Mouse (Mus musculus): Measurements from ENCODE around the gene Rab3gap2.
A peak's percentile ranks its signal among the peaks of the same experiment; 100 is the strongest.

Gene Rab3gap2

DNA sequence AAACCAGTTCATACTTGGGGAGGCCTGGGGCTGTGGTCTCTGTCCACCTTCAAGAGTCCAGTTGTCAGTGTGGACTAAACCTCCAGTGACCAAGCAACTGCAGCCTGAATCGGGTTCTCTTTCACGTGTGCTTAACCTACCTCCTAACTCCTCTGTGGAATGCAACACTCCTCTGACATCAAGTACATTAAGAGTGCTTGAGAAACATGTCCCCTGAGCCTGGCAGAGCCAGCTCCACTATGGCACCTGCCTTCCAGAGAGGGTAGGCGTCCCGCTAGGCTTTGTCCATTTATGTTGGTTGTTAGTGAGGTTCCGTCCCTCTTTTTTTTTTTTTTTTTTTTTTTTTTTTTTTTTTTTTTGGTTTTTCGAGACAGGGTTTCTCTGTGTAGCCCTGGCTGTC, 23.0 kb downstream of the Rab3gap2 start:
- DNase-seq (ENCODE audit: low read depth): no peak

DNA sequence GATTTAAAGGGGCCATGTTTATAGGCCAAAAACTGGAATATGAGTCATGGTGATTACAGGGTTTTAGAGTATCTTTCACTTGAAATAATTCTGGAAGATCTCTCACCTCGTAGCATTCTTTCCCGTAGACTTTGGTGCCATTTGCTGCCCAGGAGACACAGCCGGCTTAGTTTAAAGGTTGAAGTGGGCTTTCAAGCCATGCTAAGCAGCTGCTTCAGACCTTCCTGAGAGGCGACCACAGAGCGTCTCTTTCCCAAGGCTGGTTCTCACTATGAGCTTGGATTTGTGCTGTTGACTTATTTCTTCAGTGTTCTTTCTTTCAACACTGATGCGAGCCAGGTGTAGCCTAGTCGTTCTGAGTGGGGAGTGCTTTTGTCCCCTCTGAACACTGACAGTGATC, 23.8 kb downstream of the Rab3gap2 start:
- no peak for DNase-seq (ENCODE audit: low read depth)

DNA sequence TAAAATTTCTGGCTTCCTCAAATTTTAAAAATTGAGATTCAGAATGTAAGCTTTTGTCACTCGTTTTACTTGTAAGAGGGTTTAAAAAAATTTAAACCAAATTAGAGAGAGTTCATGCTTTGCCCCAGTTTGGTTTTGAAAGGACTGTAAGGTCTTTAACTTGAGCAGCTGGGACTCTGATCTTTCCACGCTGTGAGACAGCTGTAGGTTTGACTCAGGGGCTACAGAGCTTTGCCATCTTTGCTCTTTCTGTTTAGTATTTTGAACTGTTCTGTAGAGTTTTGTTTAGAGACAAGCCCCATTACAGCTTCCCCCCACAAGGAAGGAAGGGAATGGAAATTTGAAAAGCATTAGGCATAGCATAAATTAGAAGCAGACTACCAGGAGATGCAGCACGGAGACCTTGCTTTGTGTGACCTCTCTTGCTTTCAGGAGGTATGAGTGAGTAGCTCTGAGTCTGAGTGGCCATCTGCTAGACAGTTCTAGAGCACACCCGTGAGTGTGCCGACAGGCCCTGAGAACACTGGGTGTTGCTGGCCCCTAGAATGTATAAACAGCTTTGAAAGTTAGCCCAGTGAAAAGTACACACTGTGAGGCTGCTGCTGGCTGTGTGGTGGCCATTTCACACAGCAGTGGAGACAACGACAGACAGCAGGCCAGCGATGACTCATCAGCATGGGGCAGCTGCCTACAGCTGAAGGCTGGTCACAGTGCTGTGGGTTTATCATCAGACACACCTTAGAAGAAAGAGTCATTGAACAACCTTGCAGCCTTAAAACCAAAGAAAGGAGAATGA, 25.7 kb downstream of the Rab3gap2 start:
- peak; percentile 63 for DNase-seq (ENCODE audit: low read depth)

DNA sequence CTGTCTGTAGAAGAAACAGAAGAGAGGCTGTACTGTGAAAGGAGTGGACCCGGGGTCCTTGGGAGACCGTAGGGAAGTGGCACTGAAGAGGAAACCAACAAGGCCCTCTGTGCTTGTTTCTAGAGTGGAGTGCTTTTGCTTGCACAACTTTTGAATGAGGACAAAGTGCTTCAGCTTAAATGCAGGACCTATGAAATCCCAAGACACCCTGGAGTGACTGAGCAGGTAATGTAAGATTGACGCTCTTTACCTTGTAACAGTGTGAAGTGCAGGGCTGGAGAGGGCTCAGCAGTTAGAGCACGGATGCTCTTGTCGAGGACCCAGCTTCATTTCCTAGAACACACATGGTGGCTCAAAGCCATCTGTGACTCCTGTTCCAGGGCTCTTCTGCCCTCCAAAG, 31.9 kb downstream of the Rab3gap2 start:
- DNase-seq (ENCODE audit: low read depth): no peak

DNA sequence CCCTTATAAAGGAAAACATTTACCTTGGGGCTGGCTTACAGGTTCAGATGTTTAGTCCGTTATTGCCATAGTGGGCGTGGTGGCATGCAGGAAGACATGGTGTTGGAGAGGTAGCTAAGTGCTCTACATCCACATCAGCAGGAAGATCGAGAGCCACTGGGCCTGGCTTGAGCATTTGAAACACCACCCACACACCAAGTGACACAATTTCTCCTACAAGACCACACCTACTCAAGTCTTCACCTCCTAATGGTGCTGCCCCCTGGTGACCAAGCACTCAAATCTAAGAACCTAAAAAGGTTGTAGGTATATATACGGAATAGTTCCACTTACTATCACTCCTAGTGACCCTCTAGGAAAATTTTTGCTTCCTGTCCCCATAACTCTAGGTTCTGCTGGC, 32.6 kb downstream of the Rab3gap2 start:
- DNase-seq (ENCODE audit: low read depth): peak; percentile 43

DNA sequence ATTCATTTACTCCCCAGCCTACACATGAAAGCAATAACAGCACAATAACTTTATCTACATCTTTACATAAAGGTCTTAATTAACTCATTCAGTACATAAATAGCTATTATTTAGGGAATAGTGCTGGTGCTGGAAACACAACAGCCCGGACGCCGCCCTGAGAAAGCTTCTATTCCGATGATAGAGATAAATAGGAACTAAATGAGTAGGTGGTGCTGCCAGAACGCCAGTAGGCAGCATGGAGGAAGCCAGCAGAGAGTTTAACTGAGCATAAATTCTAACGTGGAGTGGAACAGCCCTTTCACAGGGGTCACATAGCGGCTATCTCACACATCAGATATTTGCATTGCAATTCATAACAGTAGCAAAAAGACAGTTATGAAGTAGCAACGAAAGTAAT, 39.1 kb downstream of the Rab3gap2 start:
- DNase-seq (ENCODE audit: low read depth): no peak

DNA sequence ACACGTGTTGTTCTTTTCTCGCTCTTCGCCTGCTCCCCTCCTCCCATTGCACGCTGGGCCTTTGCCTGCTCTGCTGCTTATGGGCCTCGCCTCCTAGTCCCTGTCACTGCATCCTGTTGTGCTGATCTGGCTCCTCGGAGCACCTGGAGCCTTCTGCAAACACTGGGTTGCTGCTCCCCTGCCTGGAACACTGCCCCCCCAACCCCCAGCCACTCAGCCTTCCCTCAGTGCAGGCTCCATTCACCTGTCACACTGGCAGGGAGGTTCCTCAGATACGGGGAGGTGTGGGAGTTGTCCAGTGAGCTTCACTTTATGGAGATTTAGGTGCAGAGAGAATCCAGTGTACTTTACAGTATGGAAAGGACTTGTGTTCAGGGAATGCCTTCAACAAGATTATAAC, 41.5 kb downstream of the Rab3gap2 start:
- DNase-seq (ENCODE audit: low read depth): no peak

DNA sequence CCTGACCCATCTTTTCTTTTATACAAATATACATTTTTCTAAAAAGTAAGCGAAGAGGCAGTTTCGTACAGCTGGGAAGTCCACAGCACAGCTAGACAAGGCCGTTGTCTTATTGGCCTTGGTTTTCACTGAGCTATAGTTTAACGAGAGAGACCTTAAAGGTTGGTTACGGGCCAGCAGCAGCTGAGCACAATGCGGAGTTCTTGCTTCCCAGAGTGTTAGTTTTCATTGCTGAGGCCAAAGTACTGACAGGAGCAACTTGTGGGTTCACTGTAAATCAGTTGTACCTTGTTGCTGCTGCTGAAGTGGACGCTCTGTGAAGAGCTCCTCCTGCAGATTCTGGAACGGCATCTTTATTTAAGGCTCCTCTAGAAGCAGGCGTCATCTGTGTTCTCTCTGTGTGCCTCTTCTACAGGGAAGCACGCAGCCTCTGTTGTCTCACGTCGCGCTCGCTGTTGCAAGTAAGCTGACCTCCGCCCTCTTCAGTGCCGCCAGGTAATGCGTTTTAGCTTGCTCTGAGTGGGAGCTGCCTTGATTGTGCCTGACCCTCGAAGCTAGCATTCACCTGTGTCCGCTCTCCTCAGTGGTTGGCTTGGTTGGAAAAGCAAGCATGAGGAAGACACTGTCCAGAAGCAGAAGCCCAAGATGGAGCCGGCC, 43.6 kb downstream of the Rab3gap2 start:
- no peak for DNase-seq (ENCODE audit: low read depth)

DNA sequence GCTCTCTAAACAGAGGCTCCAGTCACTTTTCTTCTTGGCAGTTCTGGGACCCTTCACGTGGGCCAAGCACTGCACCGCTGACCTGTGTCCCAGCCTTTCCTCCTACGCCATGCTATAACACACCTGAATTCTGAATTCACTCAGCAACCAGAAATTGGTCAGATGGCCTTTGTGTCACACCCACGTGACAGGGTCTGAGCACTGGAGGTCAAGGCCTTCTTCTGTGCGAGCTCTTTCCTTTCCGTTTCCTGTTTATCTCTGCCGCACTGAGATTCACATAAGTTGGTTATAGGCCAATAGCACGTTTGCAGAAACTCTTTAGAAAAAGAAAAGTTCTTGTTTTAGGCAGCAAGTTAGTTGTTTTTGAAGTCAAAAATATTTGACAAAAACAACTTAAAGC, 44.8 kb downstream of the Rab3gap2 start:
- DNase-seq (ENCODE audit: low read depth): no peak

DNA sequence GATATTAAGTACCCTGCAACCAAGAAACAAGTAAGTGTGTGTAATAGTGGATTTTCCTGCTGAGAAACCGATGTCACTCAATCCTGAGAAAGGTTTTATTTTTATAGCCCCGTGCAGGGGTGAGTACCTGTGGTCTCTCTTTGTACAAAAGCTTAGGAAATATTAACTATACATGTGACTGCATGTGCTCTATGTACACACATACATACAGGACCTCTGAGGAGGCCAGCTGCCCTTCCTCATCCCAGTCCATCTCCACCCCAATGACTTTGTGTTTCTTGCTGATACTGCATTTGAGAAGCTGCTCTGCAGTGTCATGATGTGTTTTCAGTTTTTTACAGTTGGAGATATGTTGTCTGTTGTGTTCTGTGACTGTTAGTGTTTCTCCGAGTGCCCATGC, 48.4 kb downstream of the Rab3gap2 start:
- no peak for DNase-seq (ENCODE audit: low read depth)

DNA sequence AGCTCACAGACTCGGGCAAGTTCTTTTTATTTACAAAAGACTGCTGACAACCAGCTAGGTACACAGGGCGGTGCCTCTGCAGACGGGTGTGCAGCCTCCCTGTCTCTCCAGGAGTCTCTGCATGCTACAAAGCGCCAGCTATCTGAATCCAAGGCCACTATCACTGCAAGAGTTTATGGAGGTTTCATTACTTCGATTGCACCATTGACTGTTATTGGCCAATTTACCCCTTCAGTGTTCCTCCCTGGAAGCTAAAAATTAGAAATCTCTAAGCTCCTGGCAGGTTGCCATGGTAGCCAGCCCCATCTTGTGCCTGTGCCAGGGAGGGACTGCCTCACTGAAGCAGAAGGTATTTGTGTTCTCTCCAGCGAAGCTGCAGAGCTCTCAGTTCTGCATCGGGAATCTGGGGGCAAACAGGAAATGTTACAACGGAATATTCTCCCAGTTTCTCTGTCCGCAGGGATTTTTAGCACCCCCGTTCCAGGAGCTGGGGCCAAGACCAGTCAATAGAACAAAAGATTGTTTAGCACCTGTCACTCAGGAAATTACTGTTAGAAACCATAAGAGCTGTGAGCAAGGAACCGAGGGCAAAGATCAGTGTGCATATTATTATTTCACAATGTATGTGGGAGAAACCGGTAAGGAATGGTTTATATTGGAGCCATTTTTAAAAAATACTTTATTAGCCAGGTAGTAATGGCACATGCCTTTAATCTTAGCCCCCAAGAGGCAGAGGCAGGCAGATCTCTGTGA, 49.4 kb downstream of the Rab3gap2 start:
- peak; percentile 21 for DNase-seq (ENCODE audit: low read depth)

DNA sequence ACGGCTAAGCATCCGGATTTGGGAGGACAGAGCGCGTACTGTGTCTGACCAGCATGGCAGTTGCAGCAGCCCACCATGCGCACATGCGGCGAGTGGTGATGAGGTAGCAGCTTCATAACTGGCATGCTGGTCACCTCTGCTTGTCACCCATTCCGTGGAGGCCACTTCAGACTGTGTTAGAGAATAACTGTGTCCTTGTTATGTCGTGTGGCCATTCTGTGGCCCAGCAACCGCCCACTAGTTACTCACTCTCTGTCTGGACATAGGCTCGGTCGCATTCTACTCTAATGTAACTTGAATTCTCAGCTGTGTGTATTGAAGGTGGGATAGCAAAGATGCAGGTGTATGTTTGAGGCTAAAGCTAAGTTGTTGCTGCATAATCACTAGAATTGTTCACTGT, 51.4 kb downstream of the Rab3gap2 start:
- DNase-seq (ENCODE audit: low read depth): no peak

DNA sequence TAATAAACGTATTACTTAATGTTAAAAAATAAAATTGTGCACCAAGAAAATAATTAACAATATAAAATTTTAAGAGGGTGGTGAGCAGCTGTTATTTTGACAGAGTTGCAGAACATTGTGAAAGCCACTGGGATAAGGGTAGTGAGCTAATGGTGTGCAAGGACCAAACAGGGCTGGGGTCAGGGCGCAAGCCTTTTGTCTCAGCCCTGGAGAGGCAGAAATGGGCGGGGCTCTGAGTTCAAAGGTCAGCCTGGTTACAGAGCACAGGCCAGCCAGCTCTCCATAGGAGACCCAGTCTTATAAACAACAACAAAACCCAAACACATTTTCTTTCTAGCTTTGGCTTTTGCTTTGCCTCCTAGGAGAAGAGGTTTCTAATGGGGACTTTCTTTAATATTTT, 52.8 kb downstream of the Rab3gap2 start:
- DNase-seq (ENCODE audit: low read depth): no peak

DNA sequence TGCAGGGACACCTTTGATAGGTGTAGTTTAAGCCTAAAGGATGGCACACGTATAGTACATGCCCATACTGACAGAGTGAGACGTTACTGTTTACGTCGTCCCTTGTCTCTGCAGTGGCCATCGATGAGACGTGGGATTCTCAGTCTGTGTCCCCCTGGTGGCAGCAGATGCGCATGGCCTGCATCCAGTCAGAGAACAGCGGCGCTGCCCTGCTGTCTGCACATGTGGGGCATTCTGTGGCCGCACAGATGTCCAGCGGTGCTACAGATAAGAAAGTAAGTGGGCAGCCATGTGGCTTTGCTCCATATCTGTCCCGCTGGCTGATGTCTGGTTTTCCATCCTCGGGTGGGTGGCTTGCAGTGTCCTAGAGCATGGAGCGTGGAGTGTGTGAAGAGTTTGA, 58.6 kb downstream of the Rab3gap2 start:
- peak; percentile 26 for DNase-seq (ENCODE audit: low read depth)

DNA sequence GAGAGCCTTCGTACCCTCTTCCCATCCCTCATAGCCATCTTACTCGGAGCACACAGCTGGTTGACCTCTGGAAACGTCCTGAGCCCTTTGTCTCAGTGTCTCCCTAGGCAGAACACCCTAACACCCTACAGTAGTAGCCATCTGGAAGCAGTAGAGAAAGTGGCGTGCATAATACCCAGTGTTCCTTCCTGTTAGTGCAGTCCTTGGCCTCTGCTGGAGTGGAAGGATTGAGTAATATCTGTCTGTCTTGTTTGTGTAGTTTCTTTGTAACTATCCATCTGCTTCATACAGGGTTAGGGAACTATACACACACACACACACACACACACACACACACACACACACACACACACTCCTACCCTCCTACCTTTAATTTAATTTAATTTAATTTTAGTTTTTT, 64.8 kb downstream of the Rab3gap2 start:
- no peak for DNase-seq (ENCODE audit: low read depth)

DNA sequence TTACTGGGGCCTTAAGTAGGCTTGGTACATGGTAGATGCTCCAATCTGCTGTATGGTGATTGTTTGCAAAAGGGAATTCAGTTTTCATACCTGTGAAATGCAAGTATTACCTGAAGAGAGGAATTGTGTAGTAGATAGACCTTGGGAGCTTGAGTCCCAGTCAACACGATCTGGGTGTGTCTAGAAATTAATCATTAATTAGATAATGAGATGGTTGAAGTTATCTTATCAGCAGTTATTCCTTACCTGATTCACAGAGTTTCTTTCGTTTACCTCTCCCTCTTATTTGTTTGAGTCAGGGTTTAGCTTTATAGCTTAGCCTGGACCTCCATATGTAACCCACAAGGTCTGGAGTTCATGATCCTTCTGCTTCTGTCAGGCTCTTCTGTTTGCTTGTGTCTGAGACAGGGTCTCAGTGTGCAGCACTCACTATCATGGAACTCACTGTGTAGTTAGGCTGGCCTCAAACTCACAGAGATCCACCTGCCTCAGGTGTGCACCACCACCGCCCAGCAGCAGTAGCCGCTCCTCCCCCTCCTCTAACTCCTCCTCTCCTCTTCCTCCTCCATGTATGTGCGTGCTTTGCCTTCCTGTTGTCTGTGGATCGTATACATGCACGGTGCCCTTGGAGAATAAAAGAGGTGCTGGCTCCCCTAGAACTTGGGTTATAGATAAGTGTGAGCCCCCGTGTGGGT, 66.6 kb downstream of the Rab3gap2 start:
- no peak for DNase-seq (ENCODE audit: low read depth)

DNA sequence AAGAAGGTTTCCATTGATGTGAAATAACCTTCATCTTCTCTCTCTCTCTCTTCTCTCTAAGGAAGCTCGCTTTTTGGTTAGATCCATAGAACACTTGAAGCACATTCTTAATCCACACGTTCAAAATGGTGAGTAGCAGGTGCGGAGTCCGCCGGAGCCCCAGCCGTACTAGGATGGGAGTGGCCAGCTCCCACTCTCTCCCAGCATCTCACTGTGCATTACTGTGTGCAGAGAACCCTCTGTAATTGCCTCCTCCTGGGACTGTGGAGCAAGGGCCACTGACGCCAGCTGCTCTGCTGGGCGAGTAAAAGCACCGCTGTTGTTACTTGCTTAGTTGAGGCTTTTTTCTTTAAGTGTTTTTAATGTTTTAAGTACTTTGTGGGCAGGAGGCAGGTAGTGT, 67.5 kb downstream of the Rab3gap2 start:
- DNase-seq (ENCODE audit: low read depth): no peak

DNA sequence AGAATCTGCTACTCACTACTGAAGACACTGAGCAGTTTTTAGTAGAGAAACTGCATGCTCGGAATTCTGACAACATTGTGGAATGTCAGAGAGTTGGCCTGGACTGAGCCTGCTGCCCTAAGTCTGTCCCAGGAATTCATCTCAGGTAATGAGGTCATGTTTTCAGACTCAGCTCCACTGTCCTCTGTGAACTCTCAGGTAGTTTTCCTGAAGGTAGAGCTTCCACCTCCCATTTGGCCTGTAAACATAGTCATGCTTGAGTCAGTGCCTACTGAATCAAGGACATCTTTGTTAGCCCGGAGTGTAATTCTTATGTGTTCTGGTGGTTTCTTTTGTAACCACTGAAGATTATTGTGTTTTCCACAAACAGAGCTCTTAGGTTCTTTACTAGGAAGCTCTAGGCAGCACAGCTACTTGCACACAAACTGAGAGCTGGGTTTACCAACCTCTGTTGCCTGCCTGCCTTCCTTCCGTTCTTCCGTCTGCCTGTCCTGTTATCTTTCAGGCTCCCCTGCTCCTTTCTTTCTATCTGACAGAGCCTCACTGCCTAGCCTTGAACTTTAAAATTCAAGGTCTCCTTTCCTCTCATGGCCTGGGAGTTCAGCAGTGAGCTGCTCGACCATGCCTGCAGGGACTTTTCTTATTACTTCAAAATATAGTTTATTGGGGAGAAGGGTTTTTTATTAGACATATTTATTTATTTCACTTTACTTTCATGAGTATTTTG, 71.1 kb downstream of the Rab3gap2 start:
- no peak for DNase-seq (ENCODE audit: low read depth)

DNA sequence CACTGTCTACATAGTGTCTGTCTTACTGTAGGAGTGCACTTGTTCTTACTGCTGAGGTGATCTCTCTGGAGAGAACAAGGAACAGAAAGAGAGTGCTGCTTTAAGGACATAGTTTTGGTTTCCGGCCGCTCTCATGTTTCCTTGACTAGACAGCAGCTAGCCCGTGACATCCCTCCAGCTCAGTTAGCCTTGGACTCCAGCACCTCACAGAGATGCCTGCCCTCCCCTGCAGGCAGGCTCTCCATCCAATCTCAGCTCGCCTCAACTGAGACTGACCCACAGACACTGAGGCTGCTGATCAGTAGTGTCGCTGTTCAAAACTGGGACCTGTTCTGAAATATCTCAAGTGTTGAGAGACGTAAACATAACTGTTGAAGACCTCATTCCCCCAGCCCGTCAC, 72.1 kb downstream of the Rab3gap2 start:
- no peak for DNase-seq (ENCODE audit: low read depth)

DNA sequence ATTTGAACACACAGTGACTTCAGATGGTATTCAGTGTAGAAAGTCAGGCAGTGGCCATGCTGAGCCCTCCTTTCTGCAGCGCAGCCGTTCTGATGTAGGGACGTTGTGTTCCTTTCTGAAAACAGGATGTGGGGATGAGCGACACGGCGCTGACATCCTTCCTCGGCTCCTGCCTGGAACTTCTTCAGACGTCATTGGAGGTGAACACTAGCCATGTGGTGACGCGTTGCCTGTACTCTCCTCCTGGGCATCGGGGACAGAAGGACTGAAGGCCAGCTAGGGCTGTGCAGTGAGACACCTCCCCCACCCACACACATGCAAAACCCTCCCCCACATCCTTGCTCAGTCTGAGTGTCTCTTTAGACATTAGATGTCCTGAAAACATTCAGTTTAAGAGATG, 73.1 kb downstream of the Rab3gap2 start:
- DNase-seq (ENCODE audit: low read depth): no peak

DNA sequence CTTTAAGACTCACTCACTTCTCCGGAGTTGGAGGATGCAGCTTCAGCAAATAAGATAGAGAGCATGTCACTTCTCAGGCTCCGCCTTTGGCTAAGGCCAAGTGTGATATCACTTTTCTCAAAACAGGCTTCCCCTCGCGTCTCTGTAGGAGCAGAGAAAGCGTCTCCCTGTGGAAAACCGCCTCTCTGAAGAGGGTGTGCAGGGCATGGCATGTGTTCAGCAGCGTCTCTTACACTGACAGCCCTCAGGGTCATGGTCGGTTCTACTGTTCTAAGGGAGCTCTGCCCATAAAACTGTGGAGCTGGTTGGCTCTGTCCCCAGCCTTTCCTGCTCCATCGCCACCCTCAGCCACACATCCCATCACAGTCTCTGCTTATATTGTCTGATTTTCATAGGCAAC, 75.4 kb downstream of the Rab3gap2 start:
- DNase-seq (ENCODE audit: low read depth): no peak

DNA sequence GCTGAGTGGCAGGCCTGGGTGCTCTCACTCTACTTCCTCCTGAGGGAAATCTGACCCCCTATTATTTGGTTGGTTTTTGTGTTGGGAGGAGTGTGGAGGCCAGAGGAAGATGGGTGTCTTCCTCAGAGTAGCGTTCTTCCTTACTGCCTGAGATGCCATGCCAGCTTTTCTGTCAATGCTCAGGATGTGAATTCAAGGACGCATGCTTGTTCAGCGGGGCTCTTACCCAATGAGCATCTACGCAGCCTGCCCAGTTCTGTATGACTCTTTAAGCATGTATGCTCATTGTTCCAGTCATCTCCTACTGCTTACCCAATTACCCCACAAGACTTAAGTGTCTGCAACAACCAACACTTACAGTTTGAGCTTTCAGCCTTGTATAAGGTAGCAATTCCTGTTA, 76.7 kb downstream of the Rab3gap2 start:
- no peak for DNase-seq (ENCODE audit: low read depth)

Data from NIH3T3 (cell line).